Mouse (Mus musculus) embryonic facial prominence, embryonic 11.5 days (tissue): Measurements from ENCODE around the gene C77080. TPM values are rescaled to one million over a fixed set of nuclear protein-coding genes. Genes with fewer than 3 reads are reported as not detected.
A peak's percentile ranks its signal among the peaks of the same experiment; 100 is the strongest.

Experiments used
- ATAC-seq: fragments of 200-750 bp; cut with Nextera tagmentation; replicated peaks from 2 replicates; pipeline ENCODE4 v1.8.0; 2017; ENCODE audit warnings: low read depth; ENCODE audit not compliant: insufficient number of reproducible peaks, low FRiP score, low TSS enrichment
- DNase-seq: peaks from one replicate; pipeline ENCODE4 v3.0.0-alpha.2; 2015; ENCODE audit warnings: low spot score
- H3K27ac ChIP-seq: fragments of 300-500 bp; sonication (generic); replicated peaks from 2 replicates; pipeline ENCODE4 v1.5.1; 2014; ENCODE audit warnings: mild to moderate bottlenecking, low read depth, low read length, control low read depth
- H3K27me3 ChIP-seq: fragments of 300-500 bp; sonication (generic); 2 replicates; pipeline ENCODE4 v1.6.1; 2014; ENCODE audit warnings: mild to moderate bottlenecking, low read length, moderate library complexity, mixed read lengths; ENCODE audit not compliant: control insufficient read depth, insufficient read depth
- H3K36me3 ChIP-seq: fragments of 300-500 bp; sonication (generic); replicated peaks from 2 replicates; pipeline ENCODE4 v1.6.1; 2014; ENCODE audit warnings: low read depth, mild to moderate bottlenecking, low read length, moderate library complexity, mixed read lengths; ENCODE audit not compliant: control insufficient read depth, insufficient read depth
- H3K4me1 ChIP-seq: fragments of 300-500 bp; sonication (generic); 2 replicates; pipeline ENCODE4 v1.6.1; 2014; ENCODE audit warnings: low read length, mixed read lengths; ENCODE audit not compliant: control insufficient read depth, insufficient read depth
- H3K4me2 ChIP-seq: fragments of 300-500 bp; sonication (generic); 2 replicates; pipeline ENCODE4 v1.6.1; 2014; ENCODE audit warnings: low read depth, mild to moderate bottlenecking, control low read depth, low read length, moderate library complexity
- H3K4me3 ChIP-seq: fragments of 300-500 bp; sonication (generic); 2 replicates; pipeline ENCODE4 v1.5.1; 2014; ENCODE audit warnings: low read depth, low read length, control low read depth
- H3K9ac ChIP-seq: fragments of 300-500 bp; sonication (generic); replicated peaks from 2 replicates; pipeline ENCODE4 v1.6.1; 2014; ENCODE audit warnings: mild to moderate bottlenecking, control low read depth, low read length
- H3K9me3 ChIP-seq: fragments of 300-500 bp; sonication (generic); replicated peaks from 2 replicates; pipeline ENCODE4 v1.6.1; 2016; ENCODE audit warnings: mild to moderate bottlenecking, low read length, inconsistent platforms, mixed read lengths; ENCODE audit not compliant: control insufficient read depth
- WGBS: fragments of 180-500 bp; shearing (Covaris S2); extraction: QIAGEN DNeasy Blood & Tissue Kit; methylation state at CpG from one replicate; pipeline ENCODE4 v1.1.7; 2014; 5-methylcytosine and 5-hydroxymethylcytosine counted together
- polyA plus RNA-seq: library from polyadenylated mRNA; unstranded; fragments of >200 nt; fragmentation: Nextera tagmentation; extraction: Ambion mirVana; gene quantifications from 2 replicates; pipeline ENCODE4 v1.2.1, GENCODE M21; 2014

C77080 gene
- polyA plus RNA-seq, 1 experiment from 2014 or later: 2.5 TPM

DNA sequence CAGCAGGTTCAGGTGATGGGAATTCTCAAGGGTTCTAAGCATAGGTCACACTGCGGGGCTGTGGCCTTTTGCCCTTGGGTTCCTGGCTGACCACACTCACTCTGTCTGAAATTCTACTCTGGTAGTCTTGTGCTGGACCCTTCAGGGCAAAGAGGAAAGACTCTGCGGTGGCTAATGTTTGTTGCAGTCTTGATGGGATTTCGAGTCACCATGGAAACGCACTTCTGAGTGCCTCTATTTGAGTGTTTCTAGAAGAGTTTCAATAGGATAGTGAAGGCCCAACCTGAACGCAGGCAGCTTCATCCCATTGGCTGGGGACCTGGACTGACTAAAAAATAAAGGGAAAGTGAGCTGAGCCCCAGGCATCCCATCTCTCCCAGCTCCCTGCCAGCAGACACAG is 5.6 kb upstream of the C77080 start:
- H3K4me3 ChIP-seq: no peak overlapping the region
- no peaks in the 10 kb centered on the region for H3K27me3 ChIP-seq
- WGBS: 77% methylated on average over 5 of the region's 5 CpGs
- H3K9ac ChIP-seq: no peak overlapping the region
- no peak for ATAC-seq
- no peaks in the 10 kb centered on the region for H3K9me3 ChIP-seq
- H3K4me2 ChIP-seq: no peak overlapping the region
- H3K36me3 ChIP-seq: no peaks in the 10 kb centered on the region
- no peak overlapping the region for H3K27ac ChIP-seq
- peaks cover 8% of the 10 kb centered on the region; the same call in 1 of the 2 replicates for H3K4me1 ChIP-seq
- DNase-seq: no peak

DNA sequence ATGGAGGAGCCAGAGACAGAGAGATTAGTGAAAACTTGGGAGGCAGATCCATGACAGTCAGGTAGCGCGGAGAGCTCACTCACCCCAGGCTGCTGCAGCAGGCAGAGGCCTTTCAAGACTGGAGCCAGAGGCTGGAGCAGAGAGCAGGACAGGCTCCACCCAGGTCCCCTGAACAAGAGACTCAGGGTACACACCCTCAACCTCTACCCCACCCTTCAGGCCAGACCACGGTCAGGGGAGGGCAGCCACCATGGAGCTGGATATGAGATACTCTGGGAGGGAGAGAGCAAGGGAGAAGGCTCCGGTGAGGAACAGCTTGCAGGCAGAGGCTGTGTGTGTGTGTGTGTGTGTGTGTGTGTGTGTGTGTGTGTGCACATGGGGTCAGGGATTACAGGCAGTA is 5.0 kb upstream of the C77080 start:
- WGBS: 81% methylated on average over 4 of the region's 4 CpGs
- H3K9ac ChIP-seq: no peak overlapping the region
- no peak overlapping the region for H3K4me3 ChIP-seq
- H3K4me1 ChIP-seq: peaks cover 8% of the 10 kb centered on the region; the same call in 1 of the 2 replicates
- no peaks in the 10 kb centered on the region for H3K9me3 ChIP-seq
- no peak; the same call in 1 of the 2 replicates for ATAC-seq
- no peaks in the 10 kb centered on the region for H3K27me3 ChIP-seq
- no peak overlapping the region for H3K27ac ChIP-seq
- DNase-seq: no peak
- no peak overlapping the region for H3K4me2 ChIP-seq
- H3K36me3 ChIP-seq: no peaks in the 10 kb centered on the region

DNA sequence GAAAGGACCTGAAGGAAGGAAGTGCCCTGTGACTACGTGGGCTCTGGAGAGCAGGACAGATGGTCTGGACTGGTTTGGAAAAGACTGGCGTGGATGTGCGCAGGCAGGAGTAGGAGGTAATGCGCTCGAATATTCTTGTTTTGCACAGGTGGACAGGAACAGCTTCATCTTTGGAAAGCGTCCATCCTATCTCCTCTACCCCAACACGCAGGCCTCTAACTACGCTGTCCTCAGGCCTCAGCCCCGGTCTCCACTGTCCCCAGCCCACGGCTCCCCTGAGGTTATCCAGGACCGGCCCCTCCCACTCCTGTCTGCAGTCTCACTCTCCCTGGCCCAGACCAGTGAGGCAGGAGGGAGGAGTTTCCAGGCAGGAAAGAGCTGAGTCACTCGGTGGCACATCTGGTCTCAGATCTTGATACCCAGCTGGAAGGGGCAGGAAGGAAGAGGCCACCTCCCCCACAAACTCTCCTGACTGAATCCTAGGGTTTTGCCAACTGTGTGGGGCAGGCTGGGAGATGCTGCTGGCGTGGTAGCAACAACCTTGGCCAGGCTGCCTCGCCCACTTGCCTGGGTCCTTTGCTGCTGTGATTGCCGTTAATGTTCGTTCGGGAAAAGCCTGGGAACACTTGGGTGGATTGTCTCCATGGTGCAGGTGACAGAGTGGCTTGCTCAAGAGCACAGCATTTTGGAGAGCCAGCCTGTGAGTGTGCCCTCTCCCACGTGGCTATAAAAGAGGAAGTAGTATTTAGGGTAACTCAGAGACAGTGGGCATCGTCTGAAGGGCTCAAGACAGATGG is 2.2 kb upstream of the C77080 start:
- DNase-seq (peak; percentile 74), ATAC-seq (no peak)
- Histone ChIP-seq H3K4me1 (peaks cover 8% of the 10 kb centered on the region; the same call in 1 of the 2 replicates), H3K27me3 (no peaks in the 10 kb centered on the region), H3K36me3 (no peaks in the 10 kb centered on the region), H3K27ac (no peak overlapping the region), H3K9me3 (no peaks in the 10 kb centered on the region), H3K4me3 (no peak overlapping the region), H3K9ac (0 out of 2 replicates have a peak overlapping the region, but pooled peaks have one; percentile 2), H3K4me2 (no peak overlapping the region)
- WGBS: 32% methylated on average over 19 of the region's 19 CpGs

DNA sequence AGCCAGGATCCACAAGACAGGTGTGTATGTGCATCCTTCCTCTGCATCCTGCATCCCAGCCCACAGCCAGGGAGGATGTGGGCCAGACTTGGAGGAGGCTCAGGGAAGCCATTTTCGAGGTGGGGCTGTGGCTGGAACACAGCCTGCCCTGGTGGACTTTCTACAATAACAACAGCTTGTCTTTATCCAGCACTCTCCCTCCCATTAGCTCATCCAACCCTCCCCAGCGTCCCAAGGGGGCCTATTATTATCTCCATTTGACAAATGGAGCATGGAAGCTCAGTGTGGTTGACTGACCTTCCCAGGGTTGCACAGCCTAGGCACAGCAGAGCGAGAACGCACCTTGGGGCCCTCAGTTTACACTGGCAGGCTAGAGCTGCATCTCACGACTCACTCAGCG is 526 bp downstream of the C77080 start:
- 12% methylated on average over 6 of the region's 6 CpGs for WGBS
- no peak for ATAC-seq

DNA sequence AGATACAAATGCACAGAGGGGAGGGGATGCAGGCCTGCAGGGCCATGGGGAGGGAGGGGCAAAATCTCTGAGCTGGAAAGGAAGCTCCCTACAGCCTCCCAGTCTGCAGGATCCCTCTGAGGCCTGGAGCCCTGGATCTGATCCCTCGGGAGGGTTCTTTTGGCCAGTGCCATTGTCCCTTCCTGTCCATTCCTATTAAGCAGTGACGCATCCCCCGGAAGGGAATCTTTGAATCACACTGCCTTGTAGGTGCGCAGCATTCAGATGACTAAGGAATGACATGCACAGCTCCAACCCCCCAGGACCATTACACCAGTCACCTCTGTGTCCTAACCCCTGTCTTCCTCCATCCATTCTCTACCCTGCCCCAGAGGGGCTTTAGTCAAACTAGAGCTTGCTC is 2.1 kb downstream of the C77080 start:
- H3K36me3 ChIP-seq: no peaks in the 10 kb centered on the region
- no peak overlapping the region for H3K9ac ChIP-seq
- H3K4me1 ChIP-seq: peaks cover 11% of the 10 kb centered on the region; the same call in 1 of the 2 replicates
- ATAC-seq (no peak), DNase-seq (no peak)
- H3K4me3 ChIP-seq: no peak overlapping the region
- no peak overlapping the region for H3K4me2 ChIP-seq
- H3K27ac ChIP-seq: no peak overlapping the region
- H3K9me3 ChIP-seq: no peaks in the 10 kb centered on the region
- 58% methylated on average over 4 of the region's 4 CpGs for WGBS
- H3K27me3 ChIP-seq: no peaks in the 10 kb centered on the region

More for the DNA sequence above, 526 bp downstream of the C77080 start:
- H3K9ac ChIP-seq: peak overlapping the region; percentile 23; the same call in 1 of the 2 replicates
- H3K27me3 ChIP-seq: no peaks in the 10 kb centered on the region
- H3K9me3 ChIP-seq: no peaks in the 10 kb centered on the region
- H3K4me3 ChIP-seq: no peak overlapping the region
- no peak overlapping the region for H3K4me2 ChIP-seq
- no peak overlapping the region for H3K27ac ChIP-seq
- H3K36me3 ChIP-seq: no peaks in the 10 kb centered on the region
- DNase-seq: no peak
- H3K4me1 ChIP-seq: peaks cover 11% of the 10 kb centered on the region; the same call in 1 of the 2 replicates

DNA sequence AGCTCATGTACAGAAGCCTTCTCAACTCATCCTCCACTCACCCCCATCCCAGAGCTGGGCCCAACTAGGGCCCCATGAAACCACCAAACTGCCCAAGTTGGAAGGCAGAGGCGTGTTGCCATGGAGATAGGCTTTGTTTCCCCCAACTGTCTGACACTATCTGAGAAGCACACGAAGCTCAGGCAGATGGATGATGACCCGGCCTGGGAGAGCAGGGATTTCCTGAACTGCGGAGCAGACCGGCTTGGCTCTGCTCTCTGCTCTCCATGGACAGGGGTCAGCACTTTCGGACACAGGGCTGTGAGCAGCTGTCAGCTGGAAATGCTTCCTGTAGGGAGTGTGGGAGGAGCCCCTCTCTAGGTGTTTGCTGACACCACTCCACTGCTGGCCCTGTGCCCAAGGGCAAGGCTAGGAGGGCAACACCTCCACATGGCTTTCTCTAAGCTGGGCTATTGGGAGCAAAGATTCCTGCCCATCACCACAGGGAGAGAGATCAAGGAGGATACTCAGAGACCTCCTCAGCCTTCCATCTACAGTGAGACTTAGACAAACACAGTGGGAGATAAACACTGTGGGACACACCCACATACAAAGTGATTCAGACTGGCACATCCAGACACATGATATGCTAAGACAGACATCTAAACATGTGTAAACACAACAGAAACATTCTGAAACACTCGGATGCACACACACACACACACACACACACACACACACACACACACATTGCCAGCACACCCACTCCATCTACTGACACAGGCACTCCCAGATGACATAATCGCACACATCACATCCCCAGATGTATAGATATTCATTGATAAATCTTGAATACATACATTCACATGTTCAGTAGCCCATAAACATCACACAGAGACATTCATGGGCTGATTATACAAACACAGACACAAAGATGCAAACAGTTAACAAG is 4.5 kb downstream of the C77080 start:
- H3K4me1 ChIP-seq: 0 out of 2 replicates have a peak, but pooled peaks cover 3% of the 10 kb centered on the region
- 35% methylated on average over 8 of the region's 8 CpGs for WGBS
- peak; percentile 37; the same call in 1 of the 2 replicates for ATAC-seq
- H3K36me3 ChIP-seq: no peaks in the 10 kb centered on the region
- no peak overlapping the region for H3K4me3 ChIP-seq
- H3K27ac ChIP-seq: no peak overlapping the region
- no peak for DNase-seq
- no peaks in the 10 kb centered on the region for H3K9me3 ChIP-seq
- no peak overlapping the region for H3K9ac ChIP-seq
- 0 out of 2 replicates have a peak, but pooled peaks cover 2% of the 10 kb centered on the region for H3K27me3 ChIP-seq
- H3K4me2 ChIP-seq: no peak overlapping the region

DNA sequence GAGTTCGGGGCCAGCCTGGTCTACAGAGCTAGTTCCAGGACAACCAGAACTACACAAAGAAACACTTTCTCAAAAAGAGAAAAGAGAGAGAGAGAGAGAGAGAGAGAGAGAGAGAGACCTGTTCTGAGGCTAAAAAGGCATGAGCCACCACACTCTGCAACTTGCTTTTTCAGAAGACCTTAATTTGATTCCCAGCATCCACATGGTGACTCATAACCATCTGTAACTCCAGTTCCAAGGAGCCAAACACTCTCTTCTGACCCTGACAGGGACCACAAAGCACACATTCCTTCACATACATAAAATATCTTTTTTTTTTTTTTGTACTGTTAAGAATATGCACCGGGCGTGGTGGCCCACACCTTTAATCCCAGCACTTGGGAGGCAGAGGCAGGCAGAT is 6.6 kb downstream of the C77080 start:
- peaks cover 11% of the 10 kb centered on the region for H3K27me3 ChIP-seq
- peaks cover 3% of the 10 kb centered on the region; the same call in 1 of the 2 replicates for H3K4me1 ChIP-seq
- H3K36me3 ChIP-seq: no peaks in the 10 kb centered on the region
- DNase-seq: no peak
- H3K27ac ChIP-seq: no peak overlapping the region
- 78% methylated on average over 3 of the region's 3 CpGs for WGBS
- no peak overlapping the region for H3K9ac ChIP-seq
- no peaks in the 10 kb centered on the region for H3K9me3 ChIP-seq
- no peak overlapping the region for H3K4me2 ChIP-seq
- no peak overlapping the region for H3K4me3 ChIP-seq
- no peak for ATAC-seq
